Mouse (Mus musculus) MEL (cell line): ENCODE measurements around the gene Ostm1. TPM values are rescaled to one million over a fixed set of nuclear protein-coding genes. Genes with fewer than 3 reads are reported as not detected.

Experiments used
- DNase-seq: peaks from one replicate; pipeline ENCODE4 v3.0.0; 2011; ENCODE audit warnings: low read depth, low spot score
- H3K27ac ChIP-seq: 2 replicates; pipeline ENCODE4 v1.5.1; 2012; ENCODE audit warnings: low read depth, mild to moderate bottlenecking, control low read depth, low read length, moderate library complexity; ENCODE audit not compliant: control insufficient read depth
- H3K27me3 ChIP-seq, 2 experiments: fragments of 150-350 bp in 1 of 2; sonication (generic) in 1 of 2; 2 replicates each; pipeline ENCODE4 v1.6.1; 2012; ENCODE audit warnings: low read length in 2 of 2, mild to moderate bottlenecking in 2 of 2, improper control_type of control experiment in 1 of 2, moderate library complexity in 1 of 2; ENCODE audit not compliant: insufficient read depth in 2 of 2, control insufficient read depth in 1 of 2
- H3K36me3 ChIP-seq, 2 experiments: 2 replicates each; pipeline ENCODE4 v1.6.1; 2012 to 2014; ENCODE audit warnings: low read length in 2 of 2, improper control_type of control experiment in 1 of 2, inconsistent platforms in 1 of 2, mild to moderate bottlenecking in 1 of 2; ENCODE audit not compliant: insufficient read depth in 2 of 2, control insufficient read depth in 1 of 2
- H3K4me1 ChIP-seq, 2 experiments: fragments of 150-350 bp in 1 of 2; sonication (generic) in 1 of 2; 2 replicates each; pipeline ENCODE4 v1.6.1; 2012; ENCODE audit warnings: low read length in 2 of 2, improper control_type of control experiment in 1 of 2, mild to moderate bottlenecking in 1 of 2; ENCODE audit not compliant: insufficient read depth in 2 of 2, control insufficient read depth in 1 of 2
- H3K4me3 ChIP-seq, 2 experiments: fragments of 150-350 bp in 1 of 2; sonication (generic) in 1 of 2; 2 replicates each; pipeline ENCODE4 v1.5.1; 2012; ENCODE audit warnings: low read depth in 2 of 2, low read length in 2 of 2, mild to moderate bottlenecking in 2 of 2, moderate library complexity in 2 of 2, control low read depth in 1 of 2, improper control_type of control experiment in 1 of 2; ENCODE audit not compliant: control insufficient read depth in 1 of 2, insufficient read depth in 1 of 2
- H3K79me2 ChIP-seq: 2 replicates; pipeline ENCODE4 v1.6.1; 2012; ENCODE audit warnings: mild to moderate bottlenecking, low read length, moderate library complexity; ENCODE audit not compliant: control insufficient read depth, poor library complexity, insufficient read depth
- H3K9ac ChIP-seq: 2 replicates; pipeline ENCODE4 v1.6.1; 2012; ENCODE audit warnings: low read depth, mild to moderate bottlenecking, control low read depth, low read length, moderate library complexity; ENCODE audit not compliant: control insufficient read depth, poor library complexity, severe bottlenecking
- H3K9me3 ChIP-seq: fragments of 150-350 bp; sonication (generic); replicated peaks from 2 replicates; pipeline ENCODE4 v1.6.1; 2012; ENCODE audit warnings: mild to moderate bottlenecking, low read length, improper control_type of control experiment, moderate library complexity; ENCODE audit not compliant: insufficient read depth
- BHLHE40 ChIP-seq: IDR thresholded peaks from 2 replicates; pipeline ENCODE4 v1.6.1; 2012; ENCODE audit warnings: low read depth, mild to moderate bottlenecking, inconsistent platforms, low read length, improper control_type of control experiment, borderline replicate concordance
- CHD1 ChIP-seq: IDR thresholded peaks from 2 replicates; pipeline ENCODE4 v1.6.1; 2012; ENCODE audit warnings: low read depth, mild to moderate bottlenecking, inconsistent platforms, low read length, improper control_type of control experiment
- CTCF ChIP-seq, 3 experiments: IDR thresholded peaks in 2 of 3; conservative IDR thresholded peaks in 1 of 3; 2 replicates each; pipeline ENCODE4 v1.5.1; 2011 to 2012; ENCODE audit warnings: low read length in 3 of 3, low read depth in 2 of 3, mild to moderate bottlenecking in 2 of 3, improper control_type of control experiment in 1 of 3, inconsistent platforms in 1 of 3, mixed read lengths in 1 of 3, moderate library complexity in 1 of 3; ENCODE audit not compliant: control insufficient read depth in 1 of 3, insufficient read depth in 1 of 3, poor library complexity in 1 of 3, severe bottlenecking in 1 of 3
- EP300 ChIP-seq, 2 experiments: IDR thresholded peaks; 2 replicates each; pipeline ENCODE4 v1.6.1; 2011; ENCODE audit warnings: improper control_type of control experiment in 2 of 2, low read length in 2 of 2, low read depth in 1 of 2, mild to moderate bottlenecking in 1 of 2
- ETS1 ChIP-seq: IDR thresholded peaks from 2 replicates; pipeline ENCODE4 v1.6.1; 2012; ENCODE audit warnings: low read depth, mild to moderate bottlenecking, inconsistent platforms, low read length, improper control_type of control experiment, moderate library complexity
- GATA1 ChIP-seq: IDR thresholded peaks from 2 replicates; pipeline ENCODE4 v1.6.1; 2011; ENCODE audit warnings: low read depth, low read length, improper control_type of control experiment
- HCFC1 ChIP-seq: IDR thresholded peaks from 2 replicates; pipeline ENCODE4 v1.6.1; 2012; ENCODE audit warnings: low read depth, mild to moderate bottlenecking, inconsistent platforms, low read length, improper control_type of control experiment, moderate library complexity
- MAFK ChIP-seq: IDR thresholded peaks from 2 replicates; pipeline ENCODE4 v1.6.1; 2011; ENCODE audit warnings: low read depth, mild to moderate bottlenecking, low read length, improper control_type of control experiment, borderline replicate concordance
- MXI1 ChIP-seq: IDR thresholded peaks from 2 replicates; pipeline ENCODE4 v1.6.1; 2011; ENCODE audit warnings: mild to moderate bottlenecking, low read depth, low read length, improper control_type of control experiment
- MYC ChIP-seq: IDR thresholded peaks from 2 replicates; pipeline ENCODE4 v1.6.1; 2011; ENCODE audit warnings: low read depth, mild to moderate bottlenecking, low read length, improper control_type of control experiment, moderate library complexity
- NELFE ChIP-seq: IDR thresholded peaks from 2 replicates; pipeline ENCODE4 v1.6.1; 2011; ENCODE audit warnings: low read depth, low read length, improper control_type of control experiment
- POLR2A ChIP-seq, 2 experiments: IDR thresholded peaks; 2 replicates each; pipeline ENCODE4 v1.6.1; 2011 to 2012; ENCODE audit warnings: low read length in 2 of 2, mild to moderate bottlenecking in 2 of 2, control low read depth in 1 of 2, improper control_type of control experiment in 1 of 2, low read depth in 1 of 2, moderate library complexity in 1 of 2; ENCODE audit not compliant: control insufficient read depth in 1 of 2, insufficient read depth in 1 of 2, poor library complexity in 1 of 2
- POLR2AphosphoS2 ChIP-seq: IDR thresholded peaks from 2 replicates; pipeline ENCODE4 v1.6.1; 2011; ENCODE audit warnings: low read length, improper control_type of control experiment
- RAD21 ChIP-seq: IDR thresholded peaks from 2 replicates; pipeline ENCODE4 v1.6.1; 2011; ENCODE audit warnings: mild to moderate bottlenecking, low read depth, low read length, improper control_type of control experiment
- RCOR1 ChIP-seq: IDR thresholded peaks from 2 replicates; pipeline ENCODE4 v1.6.1; 2012; ENCODE audit warnings: low read depth, mild to moderate bottlenecking, inconsistent platforms, low read length, improper control_type of control experiment
- SIN3A ChIP-seq: IDR thresholded peaks from 2 replicates; pipeline ENCODE4 v1.6.1; 2012; ENCODE audit warnings: low read length, improper control_type of control experiment, inconsistent platforms
- TAL1 ChIP-seq: IDR thresholded peaks from 2 replicates; pipeline ENCODE4 v1.6.1; 2012; ENCODE audit warnings: mild to moderate bottlenecking, inconsistent platforms, low read length, moderate library complexity, mixed read lengths
- TCF12 ChIP-seq: IDR thresholded peaks from 2 replicates; pipeline ENCODE4 v1.6.1; 2014; ENCODE audit warnings: low read depth, mild to moderate bottlenecking, inconsistent platforms, low read length, improper control_type of control experiment, moderate library complexity
- USF1 ChIP-seq: IDR thresholded peaks from 2 replicates; pipeline ENCODE4 v1.6.1; 2014; ENCODE audit warnings: low read depth, mild to moderate bottlenecking, inconsistent platforms, low read length, improper control_type of control experiment, moderate library complexity
- ZMIZ1 ChIP-seq: IDR thresholded peaks from 2 replicates; pipeline ENCODE4 v1.6.1; 2012; ENCODE audit warnings: low read depth, mild to moderate bottlenecking, inconsistent platforms, low read length, improper control_type of control experiment, moderate library complexity
- ZNF384 ChIP-seq: IDR thresholded peaks from 2 replicates; pipeline ENCODE4 v1.6.1; 2012; ENCODE audit warnings: low read depth, mild to moderate bottlenecking, inconsistent platforms, low read length, improper control_type of control experiment
- polyA plus RNA-seq, 2 experiments: library from polyadenylated mRNA; stranded (reverse) in 1 of 2; unstranded in 1 of 2; fragments of >175 nt in 1 of 2; fragments of >200 nt in 1 of 2; gene quantifications; 2 replicates each; pipeline versions ENCODE4 v1.2.1 to v1.2.4; 2012; ENCODE audit warnings: low replicate concordance in 2 of 2, low read depth in 1 of 2; ENCODE audit not compliant: insufficient read length in 2 of 2, insufficient read depth in 1 of 2, missing spikeins in 1 of 2
- total RNA-seq: library from RNA; depleted of rRNA; stranded (reverse); fragments of 300-350 nt; gene quantifications from 2 replicates; pipeline ENCODE4 v1.2.3, GENCODE M21; 2012

The Ostm1 gene
- total and polyA plus RNA-seq, 3 experiments: 13.9 to 17.5 TPM; not detected in 1

- TF ChIP-seq NELFE (no peak), GATA1 (peak; percentile 97), ZMIZ1 (0 out of 2 replicates have a peak, but pooled peaks have one; percentile 60), POLR2AphosphoS2 (no peak), TAL1 (peak; percentile 89), CHD1 (no peak), TCF12 (peak; percentile 95), HCFC1 (no peak), RAD21 (no peak), EP300 (IDR thresholded peaks at IDR 0.05; ENCODE audit: low read depth in 1 of 2, low read length in 2 of 2) (peak; percentile 91 to 93), USF1 (no peak; the same call in 1 of the 2 replicates)
These were observed 49.7 kb upstream of the Ostm1 start (continued) for GRCm38 (mm10) chr10:42533836-42534453.

GRCm38 (mm10) chr10:42537571-42538316, 45.9 kb upstream of the Ostm1 start:
- Histone ChIP-seq H3K79me2 (peaks cover 3% of the 10 kb centered on the region; the same call in 1 of the 2 replicates), H3K4me3 (0 out of 4 replicates have a peak overlapping the region, but pooled peaks of 1 of the 2 experiments have one; percentile 5), H3K36me3 (peaks cover 7 to 46% of the 10 kb centered on the region in 2 experiments; a peak in 3 of 4 replicates), H3K27ac (peak overlapping the region; percentile 92), H3K27me3 (no peaks in the 10 kb centered on the region), H3K9me3 (no peaks in the 10 kb centered on the region)
- TF ChIP-seq EP300 (IDR thresholded peaks at IDR 0.05; ENCODE audit: low read depth in 1 of 2, low read length in 2 of 2) (peak; percentile 93 to 97), TAL1 (peak; percentile 94), MYC (no peak), GATA1 (peak; percentile 96), ZNF384 (peak; percentile 55), POLR2A (IDR thresholded peaks at IDR 0.05; ENCODE audit: control insufficient read depth in 1 of 2, insufficient read depth in 1 of 2, low read depth in 1 of 2, low read length in 2 of 2, poor library complexity in 1 of 2) (0 out of 4 replicates have a peak, but pooled peaks of 1 of the 2 experiments have one; percentile 31), TCF12 (peak; percentile 97), SIN3A (peak; percentile 66; the same call in 1 of the 2 replicates), ETS1 (peak; percentile 85), MAFK (0 out of 2 replicates have a peak, but pooled peaks have one; percentile 58), CTCF (IDR thresholded peaks at IDR 0.05 in 2 of 3, conservative IDR thresholded peaks at IDR 0.05 in 1 of 3; ENCODE audit: control insufficient read depth in 1 of 3, insufficient read depth in 1 of 3, low read depth in 2 of 3, low read length in 3 of 3, poor library complexity in 1 of 3, severe bottlenecking in 1 of 3) (no peak), RAD21 (no peak), MXI1 (peak; percentile 38), NELFE (no peak), POLR2AphosphoS2 (no peak), BHLHE40 (peak; percentile 48; the same call in 1 of the 2 replicates), HCFC1 (0 out of 2 replicates have a peak, but pooled peaks have one; percentile 47), RCOR1 (peak; percentile 81)
- TF ChIP-seq, all 39 proteins: peak for 13
- peaks cover 23 to 44% of the 10 kb centered on the region in 2 experiments for H3K4me1 ChIP-seq
- H3K9ac ChIP-seq: peak overlapping the region; percentile 32
- DNase-seq: peak; percentile 90
